In genomic region chr3:133757756-133758420, GRCm38 (mm10) we compare ENCODE assay signal across 8 mouse cellular contexts.
A peak's percentile ranks its signal among the peaks of the same experiment; 100 is the strongest.
DNase-seq lines count a peak whose midpoint lies in the region; ATAC-seq lines count a peak whose summit lies in the region.

No protein-coding gene starts in this region.

- DNase-seq in heart, adult 8-10 months (ENCODE audit: low spot score) = no peak
- peak; percentile 37 to 41 for DNase-seq in layer of hippocampus, adult 8-10 months (ENCODE audit: low spot score in 2 of 2)
- peak; percentile 37 for DNase-seq in lung, postnatal 36 days
- no peak for DNase-seq in cerebellum, adult 11 months

- peak overlapping the region; percentile 32 for H3K4me3 ChIP-seq in heart, embryonic 12.5 days
- H3K4me3 ChIP-seq in midbrain, embryonic 15.5 days = no peak overlapping the region

- no peaks in the 10 kb centered on the region for H3K36me3 ChIP-seq in heart, embryonic 12.5 days
- no peaks in the 10 kb centered on the region for H3K36me3 ChIP-seq in midbrain, embryonic 15.5 days (replicated peaks)

- 0 out of 2 replicates have a peak, but pooled peaks have one; percentile 9 for ATAC-seq in heart, embryonic 12.5 days (ENCODE audit: insufficient number of reproducible peaks, low FRiP score)
- ATAC-seq in activated CD4-positive, CD25-positive, alpha-beta regulatory T cell, adult 4 months = peak; percentile 36
- no peak for ATAC-seq in erythroid progenitor cell, adult 5-6 weeks (replicated peaks; ENCODE audit: low FRiP score, poor library complexity, severe bottlenecking)
- ATAC-seq in midbrain, embryonic 15.5 days (replicated peaks) = no peak

- WGBS in heart, embryonic 12.5 days = 27% methylated on average over 12 of the region's 12 CpGs
- 78% methylated on average over 12 of the region's 12 CpGs for WGBS in midbrain, embryonic 15.5 days

- H3K9ac ChIP-seq in heart, embryonic 12.5 days = no peak overlapping the region
- no peak overlapping the region for H3K9ac ChIP-seq in midbrain, embryonic 15.5 days

- peaks cover 26% of the 10 kb centered on the region for H3K4me1 ChIP-seq in heart, embryonic 12.5 days (replicated peaks)
- peaks cover 14% of the 10 kb centered on the region for H3K4me1 ChIP-seq in midbrain, embryonic 15.5 days

- H3K9me3 ChIP-seq in heart, embryonic 12.5 days (replicated peaks) = no peaks in the 10 kb centered on the region
- no peaks in the 10 kb centered on the region for H3K9me3 ChIP-seq in midbrain, embryonic 15.5 days

- peak overlapping the region; percentile 8; the same call in 1 of the 2 replicates for H3K27ac ChIP-seq in heart, embryonic 12.5 days (ENCODE audit: poor library complexity, severe bottlenecking)
- H3K27ac ChIP-seq in midbrain, embryonic 15.5 days = no peak overlapping the region

- H3K4me2 ChIP-seq in heart, embryonic 12.5 days = peak overlapping the region; percentile 69
- no peak overlapping the region for H3K4me2 ChIP-seq in midbrain, embryonic 15.5 days

- no peaks in the 10 kb centered on the region for H3K27me3 ChIP-seq in heart, embryonic 12.5 days (replicated peaks)
- H3K27me3 ChIP-seq in midbrain, embryonic 15.5 days (replicated peaks) = no peaks in the 10 kb centered on the region

Comparison
In these comparisons a context has a peak if more than half of its experiments do, and no peak if none do; other contexts are left out.
1. ATAC-seq: peak in heart, embryonic 12.5 days (single experiment) and activated CD4-positive, CD25-positive, alpha-beta regulatory T cell, adult 4 months (single experiment); none in erythroid progenitor cell, adult 5-6 weeks (single experiment) and midbrain, embryonic 15.5 days (single experiment).
2. DNase-seq: peak in layer of hippocampus, adult 8-10 months (2 of 2) and lung, postnatal 36 days (single experiment); none in heart, adult 8-10 months (single experiment) and cerebellum, adult 11 months (single experiment).